Mouse (Mus musculus) ES-Bruce4 (cell line): ENCODE measurements around the gene Gm9837. TPM values are rescaled to one million over a fixed set of nuclear protein-coding genes. Genes with fewer than 3 reads are reported as not detected.

Experiments
- H3K27ac ChIP-seq: 2 replicates; pipeline ENCODE4 v1.5.1; 2012; ENCODE audit warnings: low read length, inconsistent platforms; ENCODE audit not compliant: insufficient read depth
- H3K27me3 ChIP-seq: 2 replicates; pipeline ENCODE4 v1.6.1; 2012; ENCODE audit warnings: mild to moderate bottlenecking, low read length, inconsistent platforms; ENCODE audit not compliant: control insufficient read depth, poor library complexity, insufficient read depth, severe bottlenecking
- H3K36me3 ChIP-seq: 2 replicates; pipeline ENCODE4 v1.6.1; 2012; ENCODE audit warnings: inconsistent platforms, mild to moderate bottlenecking, low read length, moderate library complexity; ENCODE audit not compliant: control insufficient read depth, poor library complexity, insufficient read depth, severe bottlenecking
- H3K4me1 ChIP-seq: one replicate; pipeline ENCODE4 v1.8.1; 2011; ENCODE audit warnings: low read length; ENCODE audit not compliant: control insufficient read depth, insufficient read depth
- H3K4me3 ChIP-seq: 2 replicates; pipeline ENCODE4 v1.5.1; 2011; ENCODE audit warnings: low read depth, mild to moderate bottlenecking, low read length
- H3K9ac ChIP-seq: 2 replicates; pipeline ENCODE4 v1.6.1; 2012; ENCODE audit warnings: low read depth, mild to moderate bottlenecking, inconsistent platforms; ENCODE audit not compliant: poor library complexity, severe bottlenecking
- H3K9me3 ChIP-seq: replicated peaks from 2 replicates; pipeline ENCODE4 v1.6.1; 2012; ENCODE audit warnings: mild to moderate bottlenecking, low read length, inconsistent platforms; ENCODE audit not compliant: control insufficient read depth, poor library complexity, insufficient read depth, severe bottlenecking
- CTCF ChIP-seq: IDR thresholded peaks from one replicate; pipeline ENCODE4 v1.8.1; 2011; ENCODE audit warnings: low read depth, low read length
- EP300 ChIP-seq: IDR thresholded peaks from 2 replicates; pipeline ENCODE4 v1.6.1; 2011; ENCODE audit warnings: low read depth, low read length; ENCODE audit not compliant: insufficient read depth
- POLR2A ChIP-seq: IDR thresholded peaks from one replicate; pipeline ENCODE4 v1.8.1; 2011; ENCODE audit warnings: low read length; ENCODE audit not compliant: insufficient read depth
- polyA plus RNA-seq: library from polyadenylated mRNA; stranded (reverse); fragments of >200 nt; gene quantifications from 2 replicates; pipeline ENCODE4 v1.2.4, GENCODE M21; 2011; ENCODE audit warnings: low read depth; ENCODE audit not compliant: missing spikeins, insufficient read depth, insufficient read length

The Gm9837 gene
- polyA plus RNA-seq, 1 experiment = not detected

DNA sequence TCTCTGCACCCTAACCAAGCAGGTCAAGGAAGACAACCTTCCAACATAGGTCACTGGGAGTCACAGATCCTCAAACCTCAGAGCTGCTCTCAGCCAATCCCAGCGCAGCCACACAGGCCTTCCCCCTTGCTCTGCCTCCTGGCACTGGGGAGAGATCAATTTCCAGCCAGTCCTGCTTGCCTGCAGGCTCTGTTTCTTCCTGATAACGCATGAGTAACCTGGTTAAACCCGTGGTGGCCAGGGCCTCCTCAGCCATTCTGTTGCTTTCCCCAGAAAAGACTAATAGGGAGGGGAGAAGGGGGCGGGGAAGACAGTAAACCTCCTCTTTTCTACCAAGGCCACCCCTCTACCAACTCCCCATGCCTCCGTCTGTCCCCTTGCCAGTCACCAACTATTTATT is 8.6 kb downstream of the Gm9837 start:
- Histone ChIP-seq H3K4me3 (no peak overlapping the region), H3K9me3 (no peaks in the 10 kb centered on the region)

DNA sequence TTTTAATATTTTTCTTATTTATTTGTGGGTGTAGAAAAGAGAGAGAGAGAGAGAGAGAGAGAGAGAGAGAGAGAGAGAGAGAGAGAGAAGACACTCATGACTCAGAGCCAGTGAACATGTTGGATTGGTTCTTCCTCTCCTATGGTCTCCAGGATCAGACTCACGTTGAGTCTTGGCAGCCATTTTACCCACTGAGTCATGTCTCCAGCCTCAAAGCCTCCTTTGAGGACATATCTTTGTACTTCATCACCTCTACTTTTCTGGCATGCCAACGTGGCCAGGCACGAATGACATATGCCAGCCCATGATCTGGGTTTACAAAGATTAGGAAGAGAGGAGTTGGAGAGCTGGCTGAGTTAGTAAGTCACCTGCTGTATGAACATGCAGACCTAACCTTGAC is 10.1 kb downstream of the Gm9837 start:
- H3K36me3 ChIP-seq = no peaks in the 10 kb centered on the region
- no peak for TF ChIP-seq POLR2A
- TF ChIP-seq CTCF = no peak
- no peak for TF ChIP-seq EP300
- no peaks in the 10 kb centered on the region for H3K4me1 ChIP-seq
- H3K9me3 ChIP-seq = no peaks in the 10 kb centered on the region
- no peak overlapping the region for H3K4me3 ChIP-seq
- no peak overlapping the region for H3K9ac ChIP-seq
- peaks cover 4% of the 10 kb centered on the region for H3K27me3 ChIP-seq
- H3K27ac ChIP-seq = no peak overlapping the region

More for the DNA sequence above, 8.6 kb downstream of the Gm9837 start:
- TF ChIP-seq POLR2A (no peak), EP300 (no peak), CTCF (no peak)
- Histone ChIP-seq H3K27me3 (peaks cover 4% of the 10 kb centered on the region), H3K9ac (no peak overlapping the region), H3K27ac (no peak overlapping the region), H3K36me3 (no peaks in the 10 kb centered on the region), H3K4me1 (no peaks in the 10 kb centered on the region)

DNA sequence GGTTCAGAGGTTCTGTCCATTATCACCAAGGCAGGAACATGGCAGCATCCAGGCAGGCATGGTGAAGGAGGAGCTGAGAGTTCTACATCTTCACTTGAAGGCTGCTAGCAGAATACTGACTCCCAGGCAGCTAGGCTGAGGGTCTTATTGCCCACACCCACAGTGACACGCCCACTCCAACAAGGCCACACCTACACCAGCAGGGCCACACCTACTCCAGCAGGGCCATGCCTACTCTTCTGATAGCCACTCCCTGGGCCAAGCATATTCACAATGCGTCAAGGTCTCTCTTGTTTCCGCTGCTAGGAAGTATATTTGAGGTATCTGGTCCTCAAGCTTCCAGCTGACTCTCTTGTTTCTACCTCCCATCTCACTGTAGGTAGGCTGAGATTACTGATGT is 11.3 kb downstream of the Gm9837 start:
- H3K27ac ChIP-seq = no peak overlapping the region
- peaks cover 2% of the 10 kb centered on the region; the same call in 1 of the 2 replicates for H3K27me3 ChIP-seq
- no peak overlapping the region for H3K9ac ChIP-seq
- no peaks in the 10 kb centered on the region for H3K9me3 ChIP-seq
- H3K36me3 ChIP-seq = no peaks in the 10 kb centered on the region
- no peak overlapping the region for H3K4me3 ChIP-seq
- TF ChIP-seq CTCF = no peak
- TF ChIP-seq POLR2A = no peak
- no peak for TF ChIP-seq EP300
- H3K4me1 ChIP-seq = no peaks in the 10 kb centered on the region

DNA sequence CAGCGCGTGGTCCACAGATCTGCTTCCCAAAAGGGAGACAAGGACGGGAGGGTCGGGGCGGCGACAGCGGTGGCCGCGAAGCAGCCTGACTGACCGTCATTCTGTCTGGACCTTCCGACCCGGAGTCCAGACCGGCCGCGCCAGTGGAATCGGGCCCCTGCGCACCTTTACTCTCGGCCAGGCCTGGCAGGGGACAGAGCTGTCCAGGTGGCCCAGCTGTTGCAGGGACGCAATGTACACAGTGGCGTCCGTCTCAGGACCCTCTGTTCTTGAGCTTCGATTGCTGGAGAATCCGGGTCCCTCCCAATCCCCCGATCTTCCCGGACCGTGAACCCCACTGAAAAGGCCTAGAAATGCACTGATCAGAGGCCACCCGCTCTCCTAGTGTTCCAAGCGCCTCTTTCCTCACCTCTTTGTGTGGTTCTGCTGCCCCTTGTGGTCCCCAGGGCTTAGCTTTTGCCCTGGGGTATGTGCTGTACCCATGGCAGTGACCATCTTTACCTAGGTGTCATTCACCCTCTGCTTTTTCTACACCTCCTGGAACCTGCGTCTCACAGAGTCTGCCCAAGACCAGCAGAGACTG is 12.8 kb downstream of the Gm9837 start:
- TF ChIP-seq EP300 = no peak
- TF ChIP-seq POLR2A = no peak
- peak; percentile 0 for TF ChIP-seq CTCF
- peak overlapping the region; percentile 41 for H3K9ac ChIP-seq
- H3K27ac ChIP-seq = no peak overlapping the region
- H3K27me3 ChIP-seq = no peaks in the 10 kb centered on the region; the same call in 1 of the 2 replicates
- H3K36me3 ChIP-seq = no peaks in the 10 kb centered on the region
- H3K9me3 ChIP-seq = no peaks in the 10 kb centered on the region
- peak overlapping the region; percentile 66 for H3K4me3 ChIP-seq
- H3K4me1 ChIP-seq = no peaks in the 10 kb centered on the region

DNA sequence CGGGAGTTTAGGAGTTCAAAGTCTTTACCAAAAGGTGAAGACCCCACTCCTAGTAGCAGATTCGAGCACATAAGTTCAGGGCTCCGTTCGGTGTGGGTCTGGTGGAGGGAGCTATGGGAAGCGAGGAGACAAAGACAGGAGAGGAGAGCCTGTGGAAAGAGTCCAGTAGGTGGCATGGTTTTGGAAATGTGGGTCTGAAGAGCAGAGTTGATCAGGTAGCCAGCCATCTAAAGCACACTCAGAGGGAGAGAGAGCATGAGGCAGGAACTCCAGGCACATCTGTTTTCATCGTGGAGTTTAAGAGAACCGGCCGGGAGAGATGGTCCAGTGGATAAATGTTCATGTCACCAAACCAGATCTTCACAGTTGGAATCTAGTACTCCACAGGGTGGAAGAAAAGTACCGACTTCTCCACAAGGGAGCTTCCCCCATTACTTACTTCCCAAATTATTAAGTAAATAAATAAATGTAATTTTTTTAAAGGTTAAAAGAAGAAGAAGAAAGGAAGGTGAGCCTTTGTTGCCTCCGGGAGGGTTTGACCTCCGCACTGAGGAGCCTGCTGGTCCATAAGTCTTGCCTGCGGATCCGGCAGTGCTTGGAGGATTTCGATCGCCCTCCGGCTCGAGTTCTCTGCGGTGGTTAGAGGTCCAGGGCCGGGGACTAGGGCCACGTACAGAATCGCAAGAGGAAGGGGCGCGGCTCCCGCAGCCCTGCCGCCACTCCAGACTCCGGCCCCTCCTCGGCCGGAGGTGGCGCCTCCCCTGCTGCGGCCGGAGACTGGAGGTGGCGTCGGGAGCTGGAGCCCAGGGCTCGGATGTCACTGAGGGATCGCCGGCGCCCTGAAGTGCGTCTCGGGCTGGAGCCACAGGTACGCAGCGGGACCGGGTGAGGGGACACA is 13.6 kb downstream of the Gm9837 start, which contains the start of the genes Gm10447 and Shroom1:
Gm10447 (minus strand) TSS at position 637 of the 898 bp plus-strand sequence.
Shroom1 (plus strand) TSS at position 732 of the 898 bp plus-strand sequence.
- no peaks in the 10 kb centered on the region for H3K9me3 ChIP-seq
- no peak within 1 kb of the TSS for H3K27ac ChIP-seq
- peak within 1 kb of the TSS; percentile 66 for H3K4me3 ChIP-seq
- H3K27me3 ChIP-seq = no peaks in the 10 kb centered on the region
- H3K4me1 ChIP-seq = no peaks in the 10 kb centered on the region
- no peaks in the 10 kb centered on the region for H3K36me3 ChIP-seq
- TF ChIP-seq POLR2A (no peak), CTCF (peak; percentile 11)
- H3K9ac ChIP-seq = peak within 1 kb of the TSS; percentile 41

DNA sequence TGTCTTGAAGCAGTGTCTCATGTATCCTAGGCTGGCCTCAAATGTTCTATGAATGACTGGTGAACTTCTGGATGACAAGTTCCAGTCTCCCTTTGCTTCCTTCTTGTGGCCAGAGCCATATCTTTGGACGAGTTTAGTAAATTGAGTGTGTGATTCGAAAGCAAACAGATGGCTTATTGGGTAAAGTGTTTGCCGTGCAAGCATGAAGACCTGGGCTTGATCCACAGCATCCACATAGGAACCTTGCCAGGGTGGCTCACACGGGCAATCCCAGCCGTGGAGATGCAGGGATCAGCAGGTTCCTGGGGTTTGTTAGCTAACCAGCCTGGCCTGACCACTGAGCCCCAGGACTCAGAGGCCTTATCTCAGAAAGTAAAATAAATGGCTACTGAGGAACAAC is 17.2 kb downstream of the Gm9837 start:
- no peaks in the 10 kb centered on the region for H3K36me3 ChIP-seq
- H3K9me3 ChIP-seq = no peaks in the 10 kb centered on the region
- no peaks in the 10 kb centered on the region for H3K27me3 ChIP-seq
- no peak overlapping the region for H3K4me3 ChIP-seq
- no peak overlapping the region for H3K27ac ChIP-seq
- H3K4me1 ChIP-seq = no peaks in the 10 kb centered on the region
- H3K9ac ChIP-seq = no peak overlapping the region
- TF ChIP-seq POLR2A = no peak
- no peak for TF ChIP-seq EP300
- no peak for TF ChIP-seq CTCF
